Mouse (Mus musculus) cerebellum, adult 18-20 months (tissue): Measurements from ENCODE around the gene Irgq.
"Not testable (repeated sequence)": the region's sequence is repeated elsewhere in the genome, so short reads cannot be mapped to it uniquely, and the experiment has no call there.

Source experiments
- DNase-seq, 2 experiments: peaks; one replicate each; pipeline ENCODE4 v3.0.0; 2021

The Irgq gene

GRCm38 (mm10) chr7:24516319-24516718 is 14.2 kb upstream of the Irgq start:
- peak; percentile 59 to 63 for DNase-seq

- no peak for DNase-seq
Observed at GRCm38 (mm10) chr7:24517077-24517476, 13.4 kb upstream of the Irgq start.

GRCm38 (mm10) chr7:24517654-24518053 is 12.8 kb upstream of the Irgq start:
- DNase-seq = no peak

GRCm38 (mm10) chr7:24519130-24519529 is 11.4 kb upstream of the Irgq start:
- DNase-seq = no peak

- DNase-seq = not testable (repeated sequence)
Observed at GRCm38 (mm10) chr7:24520054-24520453, 10.4 kb upstream of the Irgq start.

GRCm38 (mm10) chr7:24522805-24523204 is 7.7 kb upstream of the Irgq start:
- DNase-seq = no peak

- DNase-seq = no peak
Observed at GRCm38 (mm10) chr7:24523723-24524122, 6.8 kb upstream of the Irgq start.

GRCm38 (mm10) chr7:24524978-24525377 is 5.5 kb upstream of the Irgq start:
- no peak for DNase-seq

GRCm38 (mm10) chr7:24525686-24526420 is 4.6 kb upstream of the Irgq start:
- DNase-seq = peak; percentile 75 to 81

GRCm38 (mm10) chr7:24528861-24529260 is 1.6 kb upstream of the Irgq start:
- no peak for DNase-seq

- DNase-seq = peak in 1 of 2 experiments; percentile 36
Observed at GRCm38 (mm10) chr7:24529580-24529979, 909 bp upstream of the Irgq start.

GRCm38 (mm10) chr7:24531211-24531971 is 902 bp downstream of the Irgq start:
- DNase-seq = peak; percentile 82 to 85

GRCm38 (mm10) chr7:24533031-24533571 is 2.6 kb downstream of the Irgq start:
- no peak for DNase-seq

GRCm38 (mm10) chr7:24533806-24534205 is 3.3 kb downstream of the Irgq start:
- peak in 1 of 2 experiments; percentile 38 for DNase-seq

GRCm38 (mm10) chr7:24534301-24534700 is 3.8 kb downstream of the Irgq start:
- peak in 1 of 2 experiments; percentile 35 for DNase-seq

- DNase-seq = no peak
Observed at GRCm38 (mm10) chr7:24537081-24537480, 6.6 kb downstream of the Irgq start.

GRCm38 (mm10) chr7:24537591-24537990 is 7.1 kb downstream of the Irgq start:
- DNase-seq = peak; percentile 77 to 82

- DNase-seq = no peak
Observed at GRCm38 (mm10) chr7:24538154-24538553, 7.7 kb downstream of the Irgq start.

- DNase-seq = no peak
Observed at GRCm38 (mm10) chr7:24538701-24539100, 8.2 kb downstream of the Irgq start.

- no peak for DNase-seq
Observed at GRCm38 (mm10) chr7:24539686-24540085, 9.2 kb downstream of the Irgq start.

GRCm38 (mm10) chr7:24544506-24544905 is 14.0 kb downstream of the Irgq start:
- no peak for DNase-seq

GRCm38 (mm10) chr7:24546068-24546614 is 15.7 kb downstream of the Irgq start, which contains the start of the genes Pinlyp and Xrcc1:
Gene Pinlyp (minus strand): TSS chr7:24546118.
Gene Xrcc1 (plus strand): TSS chr7:24546289.
- peak in 1 of 2 experiments; percentile 39 for DNase-seq

GRCm38 (mm10) chr7:24546634-24547389 is 16.3 kb downstream of the Irgq start:
- peak; percentile 99 to 100 for DNase-seq
